Mouse (Mus musculus) liver, adult 2 months (tissue): ENCODE results near the gene Cldn24.

ENCODE experiments used
- CTCF ChIP-seq: fragments of 200-500 bp; IDR thresholded peaks from 2 replicates; pipeline ENCODE4 v1.5.1; 2011; ENCODE audit warnings: low read depth, low read length, control low read depth
- POLR2A ChIP-seq: fragments of 200-500 bp; IDR thresholded peaks from 2 replicates; pipeline ENCODE4 v1.6.1; 2011; ENCODE audit warnings: low read length, control low read depth; ENCODE audit not compliant: insufficient read depth; ENCODE audit errors: extremely low read depth

DNA sequence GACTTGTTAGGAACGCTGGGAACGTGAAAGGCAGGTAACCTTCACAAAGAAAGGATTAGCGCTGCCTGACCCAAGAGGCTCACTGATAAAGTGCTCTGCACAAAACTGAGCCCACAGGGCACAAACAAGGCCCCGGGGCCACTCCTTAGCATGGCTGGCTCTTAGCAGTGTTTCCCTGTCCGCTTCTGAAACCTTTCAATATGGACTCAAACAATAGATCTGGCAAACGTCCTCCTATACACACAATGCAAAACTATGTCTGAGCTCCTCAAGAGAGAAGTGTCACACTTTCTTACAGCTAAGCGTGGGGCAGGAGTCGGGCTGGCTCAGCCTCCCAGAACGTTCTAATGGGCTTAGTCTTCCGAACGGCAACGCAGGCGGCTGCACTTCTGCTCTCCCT lies 2.2 kb downstream of the Cldn24 start, which contains the start of gene Cldn22:
- TF ChIP-seq CTCF = no peak
- TF ChIP-seq POLR2A = no peak
